Mouse (Mus musculus): Measurements from ENCODE around the gene Popdc2.

Popdc2 gene

GRCm38 (mm10) chr16:38376163-38376840, 14.3 kb downstream of the Popdc2 start:
- peak; percentile 39 for DNase-seq (ENCODE audit: low spot score)

DNA sequence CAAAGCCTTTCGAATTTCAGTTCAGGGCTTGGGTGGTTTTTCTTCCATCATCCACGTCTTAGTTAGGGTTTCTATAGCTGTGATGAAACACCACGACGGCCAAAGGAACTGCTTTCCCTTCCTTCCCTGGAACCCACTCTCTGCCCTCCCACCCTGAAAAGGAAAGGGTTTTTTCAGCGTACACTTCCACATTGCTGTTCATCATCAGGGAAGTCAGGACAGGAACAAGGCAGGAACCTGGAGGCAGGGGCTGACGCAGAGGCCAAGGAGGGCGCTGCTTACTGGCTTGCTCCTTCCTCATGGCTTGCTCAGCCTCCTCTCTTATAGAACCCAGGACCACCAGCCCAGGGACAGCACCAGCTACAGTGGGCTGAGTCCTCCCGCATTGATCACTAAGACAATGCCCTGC, 14.8 kb downstream of the Popdc2 start:
- no peak for DNase-seq (ENCODE audit: low spot score)

- DNase-seq (ENCODE audit: low spot score), result no peak
These were observed 15.5 kb downstream of the Popdc2 start for GRCm38 (mm10) chr16:38377546-38377945.

GRCm38 (mm10) chr16:38378591-38378990, 16.6 kb downstream of the Popdc2 start:
- no peak for DNase-seq (ENCODE audit: low spot score)

DNA sequence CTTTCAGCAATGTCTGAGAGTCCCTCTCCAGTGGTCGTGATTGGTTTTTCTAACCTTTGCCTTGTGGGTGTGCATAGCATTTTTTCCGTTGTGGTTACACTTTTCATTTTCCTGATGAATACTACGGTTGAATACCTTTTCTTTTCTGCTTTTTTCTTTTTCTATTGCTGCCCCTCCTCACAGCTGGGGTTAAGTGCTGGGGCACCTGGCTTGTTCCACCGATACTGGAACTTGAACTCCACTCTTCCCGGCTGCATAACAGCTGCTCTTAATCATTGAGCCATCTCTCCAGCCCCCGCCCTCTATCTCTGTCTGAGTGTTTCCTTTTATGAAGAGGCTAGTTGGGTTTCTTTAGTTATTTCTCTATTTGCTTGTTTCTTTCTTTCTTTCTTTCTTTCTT, 17.1 kb downstream of the Popdc2 start:
- DNase-seq (ENCODE audit: low spot score), result no peak

- DNase-seq (ENCODE audit: low spot score), result no peak
These were observed 17.5 kb downstream of the Popdc2 start for GRCm38 (mm10) chr16:38379493-38379892.

DNA sequence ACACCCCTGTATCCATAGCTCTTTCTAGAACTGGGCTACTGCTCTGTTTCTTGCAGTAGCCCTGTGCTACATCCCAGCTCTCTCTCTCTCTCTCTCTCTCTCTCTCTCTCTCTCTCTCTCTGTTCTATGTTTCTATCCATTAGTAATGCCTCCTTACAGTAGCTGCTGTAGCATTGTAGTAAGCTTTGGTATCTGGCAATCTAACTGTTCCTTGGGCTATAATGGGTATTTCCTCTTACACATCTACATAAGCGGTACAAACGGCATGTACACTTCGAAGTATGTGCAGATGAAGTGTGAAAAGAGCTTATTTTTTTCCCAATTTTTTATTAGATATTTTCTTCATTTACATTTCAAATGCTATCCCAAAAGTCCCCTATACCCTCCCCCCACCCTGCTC, 17.9 kb downstream of the Popdc2 start:
- DNase-seq (ENCODE audit: low spot score), result no peak

GRCm38 (mm10) chr16:38383683-38384082, 21.7 kb downstream of the Popdc2 start:
- DNase-seq (ENCODE audit: low spot score), result no peak

DNA sequence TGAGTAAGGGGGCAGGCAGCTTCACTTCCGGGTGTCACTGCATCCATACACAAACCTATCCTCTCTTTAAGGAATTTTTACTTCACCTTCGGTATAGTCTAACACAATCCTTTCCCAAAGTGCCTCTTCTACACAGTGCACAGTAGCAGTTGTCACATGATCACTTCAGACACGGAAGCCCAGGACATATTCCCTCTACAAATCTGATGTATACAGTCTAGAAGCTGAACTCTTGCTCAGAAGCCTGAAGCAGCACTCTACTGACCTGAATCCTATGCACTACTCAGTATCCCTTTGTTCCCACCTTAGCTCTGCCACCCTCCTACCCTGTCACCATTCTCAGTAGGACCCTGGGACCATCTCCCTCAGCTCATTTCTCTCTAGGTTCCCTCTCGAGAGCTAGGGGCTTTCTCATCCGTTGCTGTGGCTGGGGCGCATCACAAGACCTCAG, 23.2 kb downstream of the Popdc2 start:
- DNase-seq (ENCODE audit: low spot score), result no peak

DNA sequence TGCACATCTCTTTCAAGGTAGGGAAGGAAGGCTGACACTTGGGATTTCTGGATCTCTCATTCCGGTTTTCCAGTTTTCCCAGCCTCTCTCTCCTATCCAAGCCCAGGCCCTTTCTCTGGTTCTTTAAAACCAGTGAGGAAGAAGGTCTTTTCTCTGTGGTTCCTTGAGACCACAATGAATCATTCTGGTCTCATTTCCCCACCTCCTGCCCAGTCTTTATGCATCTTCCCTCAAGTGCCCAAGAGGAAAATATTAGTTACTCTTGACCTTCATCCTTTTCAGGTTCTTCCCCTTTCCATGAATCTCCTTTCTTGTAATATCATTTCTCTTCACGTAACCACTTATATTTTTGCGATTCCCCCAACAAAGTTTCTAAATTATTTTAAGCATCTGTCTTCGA, 23.7 kb downstream of the Popdc2 start:
- no peak for DNase-seq (ENCODE audit: low spot score)

- no peak for DNase-seq (ENCODE audit: low spot score)
These were observed 25.4 kb downstream of the Popdc2 start for GRCm38 (mm10) chr16:38387389-38387788.

- no peak for DNase-seq (ENCODE audit: low spot score)
These were observed 26.7 kb downstream of the Popdc2 start for GRCm38 (mm10) chr16:38388757-38389156.

DNA sequence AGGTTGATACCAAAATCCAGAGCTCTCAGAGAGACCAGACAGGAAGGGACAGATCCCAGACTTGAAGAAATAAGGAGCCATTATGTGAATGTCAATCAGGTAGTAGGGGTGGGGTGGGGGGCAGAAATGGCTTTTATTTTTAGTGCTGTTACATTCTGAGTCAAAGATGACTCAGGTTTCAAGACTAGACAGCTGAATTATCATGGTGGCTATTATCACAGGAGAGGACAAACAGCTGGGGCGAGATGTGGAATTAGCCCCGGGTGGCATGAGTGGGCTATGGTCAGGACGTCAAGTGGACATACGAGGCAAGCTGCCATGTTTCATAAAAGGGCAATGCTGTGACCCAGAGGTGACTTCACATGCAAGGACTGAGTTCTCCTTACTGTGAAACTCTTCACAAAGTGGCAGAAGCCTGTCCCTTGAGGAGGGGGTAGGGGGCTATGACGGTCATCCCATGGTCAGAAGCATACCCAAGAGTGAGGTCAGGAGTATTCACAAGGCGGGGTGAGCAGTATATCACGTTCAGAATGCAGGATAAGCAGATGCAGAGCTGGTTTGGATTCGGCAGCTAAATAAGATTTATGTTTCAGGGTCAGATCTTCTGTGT, 27.4 kb downstream of the Popdc2 start:
- no peak for DNase-seq (ENCODE audit: low spot score)

DNA sequence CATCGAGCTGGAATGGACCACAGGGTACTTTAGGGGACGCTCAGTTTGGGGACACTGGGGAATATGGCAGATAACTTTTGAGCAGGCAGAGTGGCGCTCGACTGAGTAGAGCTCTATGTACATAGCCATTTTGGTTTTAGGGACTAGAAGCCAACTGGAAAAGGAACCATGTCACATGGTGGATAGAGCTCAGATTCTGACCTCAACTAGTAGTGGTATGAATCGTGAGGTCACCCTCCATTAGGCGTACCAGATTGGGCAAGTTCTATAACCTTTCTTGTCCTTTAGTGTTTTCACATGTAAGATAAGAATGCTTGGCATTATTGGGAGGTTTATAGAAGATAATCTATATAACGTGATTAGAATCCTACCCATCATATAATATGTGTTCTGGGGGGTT, 28.3 kb downstream of the Popdc2 start:
- no peak for DNase-seq (ENCODE audit: low spot score)

DNA sequence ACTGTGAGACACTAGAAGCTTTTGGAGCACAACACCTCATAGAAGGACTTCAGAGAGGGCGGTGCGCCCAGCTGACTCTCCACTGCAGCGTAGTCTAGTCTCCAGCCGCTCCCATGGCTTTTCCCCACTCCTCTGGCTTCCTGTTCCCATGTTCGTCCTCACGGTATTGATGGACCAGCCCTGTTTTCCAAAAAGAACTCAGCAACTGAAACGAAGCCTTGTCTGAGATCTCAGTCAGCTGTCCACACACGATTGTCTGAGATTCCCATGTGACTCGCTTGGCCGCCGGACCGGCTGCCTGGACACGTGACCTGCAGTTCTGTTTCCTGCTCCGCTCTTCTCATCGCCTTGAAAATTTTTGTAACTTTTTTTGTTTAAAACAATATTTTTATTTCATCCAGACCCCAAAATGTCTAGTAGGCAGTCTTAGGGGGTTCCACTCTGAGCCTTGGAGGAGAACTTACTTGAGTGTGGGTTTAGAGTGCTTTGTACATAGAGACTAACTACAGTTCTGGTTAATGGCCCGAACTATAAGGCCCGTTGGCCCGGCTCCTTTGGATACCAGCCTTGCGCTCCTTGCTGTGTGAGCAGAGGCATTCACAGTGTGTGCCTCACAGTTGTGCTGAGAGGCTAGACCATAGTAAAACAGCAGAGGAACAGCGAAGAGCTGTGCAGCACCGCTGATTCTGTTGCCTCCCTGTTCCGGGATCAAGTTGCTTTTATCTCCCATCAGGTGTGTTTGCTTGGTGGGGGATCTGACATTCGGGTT, 30.3 kb downstream of the Popdc2 start:
- no peak for DNase-seq (ENCODE audit: low spot score)

GRCm38 (mm10) chr16:38394191-38394618, 32.2 kb downstream of the Popdc2 start:
- DNase-seq (ENCODE audit: low spot score), result no peak

DNA sequence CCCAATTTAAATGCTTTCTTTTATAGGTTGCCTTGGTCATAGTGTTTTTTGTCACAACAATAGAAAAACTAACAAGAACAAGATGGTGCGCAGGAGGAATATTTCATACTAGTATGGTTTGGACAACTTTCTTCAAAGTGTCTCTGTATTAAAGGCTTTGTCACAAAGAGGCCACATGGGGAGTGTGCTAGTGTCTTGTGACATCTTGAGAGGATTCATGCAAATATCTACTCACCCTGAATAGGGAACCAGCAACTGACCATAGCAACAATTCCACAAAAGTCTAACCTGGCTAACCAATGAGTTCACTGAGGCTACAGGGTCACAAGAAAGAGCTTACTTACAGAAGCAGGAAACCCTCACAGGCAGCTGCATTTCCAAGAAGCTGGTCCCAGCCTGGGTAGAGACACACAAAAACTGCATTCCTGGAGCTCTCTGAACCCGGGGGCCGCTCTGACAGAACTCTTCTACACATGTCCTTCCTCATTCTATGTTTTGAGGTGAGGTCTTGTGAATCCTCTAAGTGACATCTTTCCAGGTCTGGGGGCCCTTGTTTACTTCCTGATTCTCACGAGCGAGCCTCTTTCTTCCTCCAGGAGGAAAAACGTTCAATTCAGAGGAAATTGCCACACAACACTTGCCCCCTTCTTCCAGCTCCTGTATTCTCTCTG, 33.2 kb downstream of the Popdc2 start:
- no peak for DNase-seq (ENCODE audit: low spot score)

GRCm38 (mm10) chr16:38396155-38396554, 34.1 kb downstream of the Popdc2 start:
- no peak for DNase-seq (ENCODE audit: low spot score)

DNA sequence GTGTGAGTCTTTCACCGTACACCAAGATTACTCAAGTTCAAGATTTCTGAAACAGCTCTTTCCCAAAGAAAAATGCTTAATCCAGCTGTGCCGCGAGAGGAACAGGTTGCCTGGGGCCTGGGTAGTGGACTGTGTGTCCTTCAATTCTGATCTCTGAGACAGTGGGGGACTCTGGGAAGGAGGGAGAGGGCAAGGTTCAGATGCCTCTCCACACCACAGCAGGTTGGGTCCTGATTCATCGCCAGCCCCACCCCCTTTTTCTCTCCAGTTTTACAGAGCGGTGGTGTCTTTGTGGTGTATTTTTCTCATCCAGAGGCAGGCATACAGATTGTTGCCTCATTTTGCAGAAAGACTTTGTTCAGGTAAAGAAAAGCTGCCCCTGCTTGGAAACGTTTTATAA, 36.3 kb downstream of the Popdc2 start:
- no peak for DNase-seq (ENCODE audit: low spot score)

DNA sequence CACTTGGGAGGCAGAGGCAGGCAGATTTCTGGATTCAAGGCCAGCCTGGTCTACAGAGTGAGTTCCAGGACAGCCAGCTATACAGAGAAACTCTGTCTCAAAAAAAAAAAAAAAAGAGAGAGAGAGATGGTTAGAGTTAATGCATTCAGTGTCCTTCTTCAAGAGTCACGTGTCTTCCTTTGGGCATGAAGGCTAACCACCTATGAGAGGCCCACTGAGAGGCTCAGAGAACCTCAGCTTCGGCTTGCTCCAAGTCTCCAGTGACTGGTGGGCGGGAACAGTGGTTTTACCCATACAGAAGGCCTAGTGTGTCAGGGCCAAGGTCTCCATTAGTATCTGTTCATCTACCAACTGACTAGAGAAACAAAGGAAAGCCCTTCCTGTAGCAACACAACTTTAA, 37.1 kb downstream of the Popdc2 start:
- no peak for DNase-seq (ENCODE audit: low spot score)

DNA sequence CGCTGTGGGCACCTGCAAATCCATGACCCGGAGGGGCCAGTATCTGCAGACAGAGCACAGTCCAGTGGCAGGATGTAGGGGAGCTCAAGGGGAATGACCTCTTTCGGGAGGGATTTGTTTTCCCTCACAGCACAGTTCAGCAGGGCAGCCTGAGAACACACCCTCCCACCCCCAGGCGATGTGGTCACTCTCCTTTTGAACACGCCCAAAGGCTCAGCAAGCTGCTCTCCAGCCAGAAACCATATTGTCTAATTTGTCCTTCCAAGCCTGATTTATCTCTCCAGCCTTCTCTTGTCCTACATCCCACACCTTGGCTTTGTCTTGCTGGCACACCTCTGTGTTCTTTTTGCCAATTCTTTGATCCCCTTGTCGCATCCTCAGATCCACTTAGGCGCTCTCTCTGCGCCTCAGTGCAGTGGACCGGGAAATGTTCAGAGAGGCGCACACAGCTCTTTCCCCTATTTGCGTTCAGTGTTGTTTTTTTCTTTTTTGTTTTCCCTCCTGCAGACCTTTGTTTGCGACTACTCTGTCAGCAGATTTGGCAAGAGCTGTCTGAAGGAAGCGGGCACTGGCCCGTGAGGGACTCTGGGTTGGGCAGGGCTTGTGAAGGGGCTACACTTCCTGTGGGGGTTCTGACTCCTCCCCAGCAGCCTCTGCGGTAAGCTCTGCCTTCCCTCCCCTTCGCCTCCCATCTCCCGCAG, 37.7 kb downstream of the Popdc2 start:
- peak; percentile 77 for DNase-seq (ENCODE audit: low spot score)

All from embryo, embryonic 10 days (tissue).